In genomic region chr3:141533861-141534260, GRCm38 (mm10) we compare ENCODE assay signal across 17 mouse cellular contexts.
DNase-seq lines count a peak whose midpoint lies in the region; ATAC-seq lines count a peak whose summit lies in the region.
"Had no signal": no experiment of that assay in that cellular context is flagged by ENCODE, and none has a peak within 500 bp of the region (broad histone marks: within the 10 kb centered on the region; RNA-seq: fewer than 3 reads in every experiment).

No protein-coding gene starts in this region.

- peak; percentile 63 for DNase-seq in retina, embryonic 14.5 days (ENCODE audit: low spot score)
- peak; percentile 64 for DNase-seq in retina, postnatal 1 day
- no peak for DNase-seq in urinary bladder, postnatal 25 days (ENCODE audit: low spot score)
- DNase-seq: adrenal gland, adult 2 months; adrenal gland, adult 8-10 months; adrenal gland, postnatal 10 days; adrenal gland, postnatal 14 days; adrenal gland, postnatal 25 days; adrenal gland, postnatal 36 days; B cell, adult 2 months; cerebellum, adult 11 months; cerebellum, adult 11-12 months; cerebellum, adult 18-20 months had no signal

- ATAC-seq in monocyte, adult 5-6 weeks (replicated peaks; ENCODE audit: insufficient number of reproducible peaks, low FRiP score, low TSS enrichment, poor library complexity, severe bottlenecking) = no peak
- ATAC-seq: activated CD4-positive, CD25-positive, alpha-beta regulatory T cell, adult 4 months; CD4-positive, CD25-positive, alpha-beta regulatory T cell, adult 4 months; Patski had no signal
